Mouse (Mus musculus): Measurements from ENCODE around the gene Brip1. TPM values are rescaled to one million over a fixed set of nuclear protein-coding genes. Genes with fewer than 3 reads are reported as not detected.

Gene Brip1
- polyA plus RNA-seq, 1 experiment, result 3.0 TPM

GRCm38 (mm10) chr11:86026556-86027194, 174.3 kb downstream of the Brip1 start:
- Histone ChIP-seq H3K79me3 (ENCODE audit: low read depth) (no peaks in the 10 kb centered on the region), H3K79me2 (ENCODE audit: control insufficient read depth, insufficient read depth) (no peaks in the 10 kb centered on the region), H3ac (ENCODE audit: control insufficient read depth, insufficient read length, low read depth) (no peak overlapping the region), H3K4me3 (ENCODE audit: insufficient read depth, poor library complexity, severe bottlenecking) (no peak overlapping the region), H3K27me3 (ENCODE audit: control insufficient read depth, insufficient read depth, insufficient read length) (no peaks in the 10 kb centered on the region), H3K36me3 (ENCODE audit: control insufficient read depth, insufficient read depth) (no peaks in the 10 kb centered on the region)
- TF ChIP-seq MAX (IDR thresholded peaks at IDR 0.05) (no peak), FOSL1 (IDR thresholded peaks at IDR 0.05; ENCODE audit: insufficient read depth, low read length, poor library complexity, severe bottlenecking) (no peak), MYOD1 (IDR thresholded peaks at IDR 0.05; ENCODE audit: control insufficient read depth, insufficient read length, low read depth) (no peak), CTCF (IDR thresholded peaks at IDR 0.05; ENCODE audit: control insufficient read depth, insufficient read depth, insufficient read length) (no peak), MYOG (IDR thresholded peaks at IDR 0.05; ENCODE audit: control insufficient read depth, extremely low read depth, insufficient read length) (no peak), CEBPB (IDR thresholded peaks at IDR 0.05; ENCODE audit: low read depth) (no peak), USF1 (IDR thresholded peaks at IDR 0.05; ENCODE audit: low read depth) (no peak)

- no peaks in the 10 kb centered on the region for H3K27me3 ChIP-seq (ENCODE audit: control insufficient read depth, insufficient read depth, insufficient read length)
- no peak for TF ChIP-seq FOSL1 (IDR thresholded peaks at IDR 0.05; ENCODE audit: insufficient read depth, low read length, poor library complexity, severe bottlenecking)
- TF ChIP-seq MYOD1 (IDR thresholded peaks at IDR 0.05; ENCODE audit: control insufficient read depth, insufficient read length, low read depth), result no peak
- no peak for TF ChIP-seq CEBPB (IDR thresholded peaks at IDR 0.05; ENCODE audit: low read depth)
- no peak for TF ChIP-seq MYOG (IDR thresholded peaks at IDR 0.05; ENCODE audit: control insufficient read depth, extremely low read depth, insufficient read length)
- TF ChIP-seq CTCF (IDR thresholded peaks at IDR 0.05; ENCODE audit: control insufficient read depth, insufficient read depth, insufficient read length), result no peak
- no peak for TF ChIP-seq USF1 (IDR thresholded peaks at IDR 0.05; ENCODE audit: low read depth)
- no peak for TF ChIP-seq MAX (IDR thresholded peaks at IDR 0.05)
- H3K79me2 ChIP-seq (ENCODE audit: control insufficient read depth, insufficient read depth), result no peaks in the 10 kb centered on the region
- H3K36me3 ChIP-seq (ENCODE audit: control insufficient read depth, insufficient read depth), result no peaks in the 10 kb centered on the region
- no peaks in the 10 kb centered on the region for H3K79me3 ChIP-seq (ENCODE audit: low read depth)
- no peak overlapping the region for H3ac ChIP-seq (ENCODE audit: control insufficient read depth, insufficient read length, low read depth)
- no peak overlapping the region for H3K4me3 ChIP-seq (ENCODE audit: insufficient read depth, poor library complexity, severe bottlenecking)
Measured at GRCm38 (mm10) chr11:86022439-86022838, 178.6 kb downstream of the Brip1 start.

- H3K36me3 ChIP-seq (ENCODE audit: control insufficient read depth, insufficient read depth), result no peaks in the 10 kb centered on the region
- H3ac ChIP-seq (ENCODE audit: control insufficient read depth, insufficient read length, low read depth), result no peak overlapping the region
- H3K79me2 ChIP-seq (ENCODE audit: control insufficient read depth, insufficient read depth), result no peaks in the 10 kb centered on the region
- H3K4me3 ChIP-seq (ENCODE audit: insufficient read depth, poor library complexity, severe bottlenecking), result no peak overlapping the region
- no peaks in the 10 kb centered on the region for H3K79me3 ChIP-seq (ENCODE audit: low read depth)
- no peak for TF ChIP-seq USF1 (IDR thresholded peaks at IDR 0.05; ENCODE audit: low read depth)
- no peak for TF ChIP-seq CTCF (IDR thresholded peaks at IDR 0.05; ENCODE audit: control insufficient read depth, insufficient read depth, insufficient read length)
- no peak for TF ChIP-seq CEBPB (IDR thresholded peaks at IDR 0.05; ENCODE audit: low read depth)
- no peak for TF ChIP-seq FOSL1 (IDR thresholded peaks at IDR 0.05; ENCODE audit: insufficient read depth, low read length, poor library complexity, severe bottlenecking)
- TF ChIP-seq MYOD1 (IDR thresholded peaks at IDR 0.05; ENCODE audit: control insufficient read depth, insufficient read length, low read depth), result no peak
- H3K27me3 ChIP-seq (ENCODE audit: control insufficient read depth, insufficient read depth, insufficient read length), result no peaks in the 10 kb centered on the region
Measured at GRCm38 (mm10) chr11:86020033-86020432, 181.0 kb downstream of the Brip1 start.

- Histone ChIP-seq H3K4me3 (ENCODE audit: insufficient read depth, poor library complexity, severe bottlenecking) (no peak overlapping the region), H3K79me3 (ENCODE audit: low read depth) (no peaks in the 10 kb centered on the region)
- TF ChIP-seq MAX (IDR thresholded peaks at IDR 0.05) (no peak), MYOD1 (IDR thresholded peaks at IDR 0.05; ENCODE audit: control insufficient read depth, insufficient read length, low read depth) (no peak), MYOG (IDR thresholded peaks at IDR 0.05; ENCODE audit: control insufficient read depth, extremely low read depth, insufficient read length) (no peak), USF1 (IDR thresholded peaks at IDR 0.05; ENCODE audit: low read depth) (no peak), CEBPB (IDR thresholded peaks at IDR 0.05; ENCODE audit: low read depth) (no peak)
Measured at GRCm38 (mm10) chr11:86016242-86016641, 184.8 kb downstream of the Brip1 start.

GRCm38 (mm10) chr11:86013087-86013486, 187.9 kb downstream of the Brip1 start:
- no peak for TF ChIP-seq FOSL1 (IDR thresholded peaks at IDR 0.05; ENCODE audit: insufficient read depth, low read length, poor library complexity, severe bottlenecking)
- TF ChIP-seq CTCF (IDR thresholded peaks at IDR 0.05; ENCODE audit: control insufficient read depth, insufficient read depth, insufficient read length), result no peak
- TF ChIP-seq CEBPB (IDR thresholded peaks at IDR 0.05; ENCODE audit: low read depth), result no peak
- TF ChIP-seq MAX (IDR thresholded peaks at IDR 0.05), result no peak
- TF ChIP-seq MYOD1 (IDR thresholded peaks at IDR 0.05; ENCODE audit: control insufficient read depth, insufficient read length, low read depth), result no peak
- TF ChIP-seq MYOG (IDR thresholded peaks at IDR 0.05; ENCODE audit: control insufficient read depth, extremely low read depth, insufficient read length), result no peak
- no peak for TF ChIP-seq USF1 (IDR thresholded peaks at IDR 0.05; ENCODE audit: low read depth)
- Histone ChIP-seq H3K79me2 (ENCODE audit: control insufficient read depth, insufficient read depth) (no peaks in the 10 kb centered on the region), H3K36me3 (ENCODE audit: control insufficient read depth, insufficient read depth) (no peaks in the 10 kb centered on the region), H3K27me3 (ENCODE audit: control insufficient read depth, insufficient read depth, insufficient read length) (no peaks in the 10 kb centered on the region), H3ac (ENCODE audit: control insufficient read depth, insufficient read length, low read depth) (no peak overlapping the region), H3K79me3 (ENCODE audit: low read depth) (no peaks in the 10 kb centered on the region), H3K4me3 (ENCODE audit: insufficient read depth, poor library complexity, severe bottlenecking) (no peak overlapping the region)

More at GRCm38 (mm10) chr11:86016242-86016641, 184.8 kb downstream of the Brip1 start:
- Histone ChIP-seq H3K27me3 (ENCODE audit: control insufficient read depth, insufficient read depth, insufficient read length) (no peaks in the 10 kb centered on the region), H3ac (ENCODE audit: control insufficient read depth, insufficient read length, low read depth) (no peak overlapping the region), H3K79me2 (ENCODE audit: control insufficient read depth, insufficient read depth) (no peaks in the 10 kb centered on the region), H3K36me3 (ENCODE audit: control insufficient read depth, insufficient read depth) (no peaks in the 10 kb centered on the region)

GRCm38 (mm10) chr11:86010458-86010857, 190.5 kb downstream of the Brip1 start:
- Histone ChIP-seq H3K36me3 (ENCODE audit: control insufficient read depth, insufficient read depth) (no peaks in the 10 kb centered on the region), H3K4me3 (ENCODE audit: insufficient read depth, poor library complexity, severe bottlenecking) (no peak overlapping the region), H3K79me3 (ENCODE audit: low read depth) (no peaks in the 10 kb centered on the region), H3K79me2 (ENCODE audit: control insufficient read depth, insufficient read depth) (no peaks in the 10 kb centered on the region), H3K27me3 (ENCODE audit: control insufficient read depth, insufficient read depth, insufficient read length) (no peaks in the 10 kb centered on the region), H3ac (ENCODE audit: control insufficient read depth, insufficient read length, low read depth) (no peak overlapping the region)
- TF ChIP-seq MAX (IDR thresholded peaks at IDR 0.05) (no peak), USF1 (IDR thresholded peaks at IDR 0.05; ENCODE audit: low read depth) (no peak), MYOD1 (IDR thresholded peaks at IDR 0.05; ENCODE audit: control insufficient read depth, insufficient read length, low read depth) (no peak), CEBPB (IDR thresholded peaks at IDR 0.05; ENCODE audit: low read depth) (no peak), FOSL1 (IDR thresholded peaks at IDR 0.05; ENCODE audit: insufficient read depth, low read length, poor library complexity, severe bottlenecking) (no peak), MYOG (IDR thresholded peaks at IDR 0.05; ENCODE audit: control insufficient read depth, extremely low read depth, insufficient read length) (no peak), CTCF (IDR thresholded peaks at IDR 0.05; ENCODE audit: control insufficient read depth, insufficient read depth, insufficient read length) (no peak)
